In the genomic region with DNA sequence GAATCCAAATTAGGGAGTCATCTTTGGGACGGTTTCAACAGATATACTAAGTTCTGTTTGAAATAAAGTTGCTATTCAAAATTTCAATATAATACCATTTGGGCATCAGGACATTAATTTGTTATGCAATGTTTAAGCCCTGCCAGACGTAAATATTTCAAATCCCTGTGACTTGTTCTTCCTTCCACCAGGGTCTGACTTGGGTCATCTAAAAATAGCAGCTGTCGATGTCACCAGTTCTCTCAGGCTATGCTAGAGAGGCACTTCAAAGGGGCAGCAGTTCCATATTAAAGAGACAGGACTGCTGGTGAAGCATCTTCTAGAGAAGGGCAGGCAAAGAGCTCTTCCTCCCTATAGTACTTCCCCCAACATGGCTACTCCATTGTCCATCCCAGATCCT, we compare ENCODE assay signal across 19 mouse cellular contexts.
DNase-seq lines count a peak whose midpoint lies in the region; ATAC-seq and TF ChIP-seq lines count a peak whose summit lies in the region.
"Had no signal": no experiment of that assay in that cellular context is flagged by ENCODE, and none has a peak within 500 bp of the region (broad histone marks: within the 10 kb centered on the region; RNA-seq: fewer than 3 reads in every experiment).

No protein-coding gene starts in this region.

- no peak overlapping the region for H3K9ac ChIP-seq in heart, embryonic 11.5 days (ENCODE audit: low read depth, low read length)
- H3K9ac ChIP-seq in heart, postnatal 0 days (replicated peaks; ENCODE audit: low read depth, low read length) = no peak overlapping the region
- H3K9ac ChIP-seq: limb, embryonic 13.5 days; liver, embryonic 15.5 days had no signal

- peak; percentile 11 to 43 for DNase-seq in kidney, postnatal 25 days
- DNase-seq in kidney, adult 11 months = no peak
- DNase-seq in heart, postnatal 0 days (ENCODE audit: low spot score) = peak; percentile 90
- peak; percentile 49 for DNase-seq in lung, postnatal 36 days
- DNase-seq in right cerebral cortex, adult 18-20 months = no peak
- DNase-seq: cerebellum, adult 11 months; cerebellum, postnatal 25 days; gastrocnemius, adult 2 months; right cerebral cortex, postnatal 4 days; thymus, adult 18-20 months had no signal

- no peaks in the 10 kb centered on the region for H3K36me3 ChIP-seq in heart, embryonic 11.5 days (ENCODE audit: control insufficient read depth, insufficient read depth, low read length)
- H3K36me3 ChIP-seq in heart, postnatal 0 days (replicated peaks; ENCODE audit: control insufficient read depth, insufficient read depth, low read length) = no peaks in the 10 kb centered on the region
- H3K36me3 ChIP-seq: embryonic facial prominence, embryonic 10.5 days; limb, embryonic 13.5 days; liver, embryonic 15.5 days had no signal

- WGBS in heart, embryonic 11.5 days (ENCODE audit: insufficient replicate concordance) = 37% methylated on average over 3 of the region's 3 CpGs
- 23% methylated on average over 3 of the region's 3 CpGs for WGBS in heart, postnatal 0 days

- H3K4me2 ChIP-seq in heart, embryonic 11.5 days = no peak overlapping the region
- no peak overlapping the region for H3K4me2 ChIP-seq in heart, postnatal 0 days (ENCODE audit: low read depth, low read length)
- H3K4me2 ChIP-seq: limb, embryonic 13.5 days; liver, embryonic 15.5 days had no signal

- peak overlapping the region; percentile 60 for H3K27ac ChIP-seq in heart, embryonic 11.5 days (ENCODE audit: low read depth, low read length)
- peak overlapping the region; percentile 75 for H3K27ac ChIP-seq in heart, postnatal 0 days (ENCODE audit: low read depth)
- H3K27ac ChIP-seq: embryonic facial prominence, embryonic 10.5 days; gastrocnemius, adult 2 months; left cerebral cortex, adult 2 months; limb, embryonic 13.5 days; liver, embryonic 15.5 days had no signal

- H3K4me1 ChIP-seq in heart, embryonic 11.5 days (ENCODE audit: control insufficient read depth, insufficient read depth, low read length) = 0 out of 2 replicates have a peak, but pooled peaks cover 4% of the 10 kb centered on the region
- H3K4me1 ChIP-seq in heart, postnatal 0 days (ENCODE audit: control insufficient read depth, insufficient read depth) = peaks cover 10% of the 10 kb centered on the region; the same call in 1 of the 2 replicates
- H3K4me1 ChIP-seq: embryonic facial prominence, embryonic 10.5 days; limb, embryonic 13.5 days; liver, embryonic 15.5 days had no signal

- TF ChIP-seq CTCF in heart, postnatal 0 days (IDR thresholded peaks at IDR 0.05; ENCODE audit: low read depth) = no peak

- ATAC-seq in heart, embryonic 11.5 days (replicated peaks; ENCODE audit: insufficient number of reproducible peaks, low FRiP score, low TSS enrichment) = no peak
- ATAC-seq in heart, postnatal 0 days (ENCODE audit: insufficient read depth, low read depth) = peak; percentile 93
- ATAC-seq in megakaryocyte progenitor cell, adult 5-6 weeks (replicated peaks; ENCODE audit: poor library complexity) = no peak
- ATAC-seq: CD4-positive, CD25-positive, alpha-beta regulatory T cell, adult 4 months; forebrain, embryonic 16.5 days had no signal

- no peak overlapping the region for H3K4me3 ChIP-seq in heart, embryonic 11.5 days (ENCODE audit: low read depth, low read length)
- no peak overlapping the region for H3K4me3 ChIP-seq in heart, postnatal 0 days (ENCODE audit: low read depth, low read length)
- H3K4me3 ChIP-seq: embryonic facial prominence, embryonic 10.5 days; erythroblast, embryonic 14.5 days; gastrocnemius, adult 2 months; left cerebral cortex, adult 2 months; limb, embryonic 13.5 days; liver, embryonic 15.5 days had no signal

- no peaks in the 10 kb centered on the region for H3K27me3 ChIP-seq in heart, embryonic 11.5 days (ENCODE audit: control insufficient read depth, insufficient read depth, low read length)
- H3K27me3 ChIP-seq in heart, postnatal 0 days (ENCODE audit: control insufficient read depth, insufficient read depth, low read length) = no peaks in the 10 kb centered on the region
- H3K27me3 ChIP-seq: limb, embryonic 13.5 days; liver, embryonic 15.5 days had no signal

- peak; percentile 69 for TF ChIP-seq EP300 in heart, postnatal 0 days (IDR thresholded peaks at IDR 0.05; ENCODE audit: low read depth)

- H3K9me3 ChIP-seq in heart, embryonic 11.5 days (replicated peaks; ENCODE audit: control insufficient read depth, low read length) = 0 out of 2 replicates have a peak, but pooled peaks cover 2% of the 10 kb centered on the region
- H3K9me3 ChIP-seq in heart, postnatal 0 days (replicated peaks; ENCODE audit: control insufficient read depth, low read length) = no peaks in the 10 kb centered on the region
- H3K9me3 ChIP-seq: embryonic facial prominence, embryonic 10.5 days; limb, embryonic 13.5 days; liver, embryonic 15.5 days had no signal

Comparison
In these comparisons a context has a peak if more than half of its experiments do, and no peak if none do; other contexts are left out.
1. DNase-seq: peak in kidney, postnatal 25 days (2 of 2), heart, postnatal 0 days (single experiment) and lung, postnatal 36 days (single experiment); none in kidney, adult 11 months (single experiment) and right cerebral cortex, adult 18-20 months (single experiment).